Mouse (Mus musculus) ZHBTc4 (cell line): ENCODE results near the gene Oit1.
A peak's percentile ranks its signal among the peaks of the same experiment; 100 is the strongest.

Experiments used
- DNase-seq: peaks from one replicate; pipeline ENCODE4 v3.0.0-alpha.2; 2011; ENCODE audit warnings: low read depth, low spot score

The Oit1 gene

GRCm38 (mm10) chr14:8378685-8379313, at the start of gene Oit1:
TSS of gene Oit1 (minus strand) at chr14:8378754.
- no peak for DNase-seq

GRCm38 (mm10) chr14:8422833-8423232, 44.3 kb upstream of the Oit1 start:
- no peak for DNase-seq

- no peak for DNase-seq
Measured at GRCm38 (mm10) chr14:8421199-8421787, 42.7 kb upstream of the Oit1 start.

DNA sequence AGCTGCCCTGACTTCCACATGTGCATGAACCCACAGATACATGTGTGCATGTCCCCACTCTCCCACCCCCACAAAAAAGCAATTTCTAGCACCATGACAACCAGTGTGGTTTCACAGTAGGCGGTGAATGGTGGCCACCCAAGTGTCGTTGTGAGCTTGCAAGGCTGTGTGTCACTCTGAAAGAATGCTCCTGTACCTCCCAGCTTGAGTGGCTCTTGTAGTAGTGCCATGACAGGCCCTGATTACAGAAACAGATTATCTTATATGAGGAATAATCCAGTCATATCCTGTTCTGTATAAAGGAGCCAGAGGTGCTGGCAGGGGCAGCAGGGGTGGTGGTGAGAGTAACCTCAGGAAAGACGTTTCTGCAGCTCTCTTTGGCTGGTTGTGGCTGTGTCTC, 40.1 kb upstream of the Oit1 start:
- DNase-seq: no peak

DNA sequence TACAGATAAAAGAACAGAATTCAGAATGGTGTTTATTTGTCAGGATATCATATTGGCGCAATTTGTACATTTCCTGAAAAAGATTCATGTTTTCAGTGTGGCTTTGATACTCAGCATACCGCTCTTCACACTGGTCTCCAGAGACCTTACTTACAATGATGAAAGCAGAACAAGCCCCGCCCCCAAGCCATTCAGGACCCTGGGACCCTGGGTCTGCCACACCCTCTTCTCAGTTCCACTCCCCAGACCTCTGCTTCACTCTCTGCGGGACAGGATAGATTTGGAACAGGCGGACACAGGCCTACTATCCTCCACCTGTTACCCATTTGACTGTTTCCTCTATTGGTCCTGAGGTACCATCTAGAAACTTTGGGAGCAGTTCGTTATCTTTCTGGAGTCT, 27.4 kb upstream of the Oit1 start:
- DNase-seq: peak; percentile 87

DNA sequence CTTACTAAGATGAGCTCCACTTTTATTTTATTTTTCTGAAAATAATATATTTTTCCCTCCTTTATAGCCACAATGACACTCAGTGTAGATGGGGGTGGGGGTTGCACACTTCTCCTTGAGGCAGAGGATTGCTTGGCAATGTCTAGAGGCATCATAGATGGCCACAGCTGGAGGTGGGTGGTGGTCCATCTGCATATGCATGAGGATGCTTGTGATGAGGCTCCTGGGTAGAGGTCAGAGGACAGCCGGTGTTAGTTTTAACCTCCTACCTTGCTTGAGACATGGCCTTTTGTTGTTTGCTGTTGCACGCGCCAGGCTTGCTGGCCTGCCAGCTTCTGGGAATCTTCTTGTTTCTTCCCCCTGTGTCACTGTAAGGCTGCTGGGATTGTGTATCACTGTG, 24.8 kb upstream of the Oit1 start:
- peak; percentile 91 for DNase-seq

- DNase-seq: no peak
Measured at GRCm38 (mm10) chr14:8398507-8398906, 20.0 kb upstream of the Oit1 start.

- no peak for DNase-seq
Measured at GRCm38 (mm10) chr14:8395690-8396287, 17.2 kb upstream of the Oit1 start.

- no peak for DNase-seq
Measured at GRCm38 (mm10) chr14:8392181-8392825, 13.7 kb upstream of the Oit1 start.

- no peak for DNase-seq
Measured at GRCm38 (mm10) chr14:8369394-8369793, 9.2 kb downstream of the Oit1 start.

GRCm38 (mm10) chr14:8368900-8369299, 9.7 kb downstream of the Oit1 start:
- DNase-seq: no peak

DNA sequence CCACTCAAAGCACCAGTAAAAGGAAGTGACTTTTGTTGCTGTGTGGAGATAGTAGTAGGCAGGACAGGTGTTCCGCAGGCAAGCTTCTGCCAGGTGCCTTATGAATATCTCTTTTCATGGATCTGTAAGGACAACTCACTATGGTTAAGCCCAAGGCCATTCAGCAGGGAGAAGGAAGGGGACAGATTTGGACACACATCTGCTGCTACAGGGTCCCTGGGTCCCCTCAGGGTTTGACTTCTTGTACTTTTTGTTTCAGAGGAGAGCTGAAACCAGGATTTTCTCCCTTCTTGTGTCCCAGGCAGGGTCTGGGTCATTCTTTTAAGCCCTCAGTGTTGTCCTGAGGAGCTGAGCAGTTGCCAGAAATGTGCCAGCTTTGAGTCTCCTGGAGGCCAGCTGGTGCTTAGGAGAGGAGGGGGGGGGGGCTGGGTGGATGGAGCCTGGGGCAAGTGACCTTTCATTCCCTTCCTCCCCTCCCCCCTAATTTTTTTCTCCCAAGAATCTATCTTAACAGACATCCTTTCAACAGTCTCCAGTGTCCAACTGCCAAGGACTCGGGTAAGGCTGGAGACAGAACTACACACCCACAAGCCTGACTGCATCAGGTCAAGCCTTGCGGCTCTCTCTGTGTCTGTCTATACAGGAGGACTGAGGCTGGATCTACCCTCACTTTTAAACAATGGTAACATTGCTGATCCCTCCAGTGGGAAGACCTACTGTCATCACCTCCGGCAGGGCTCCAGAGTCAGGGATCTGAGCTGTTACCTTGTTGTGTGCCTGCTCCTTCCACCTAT, 10.6 kb downstream of the Oit1 start:
- DNase-seq: no peak

DNA sequence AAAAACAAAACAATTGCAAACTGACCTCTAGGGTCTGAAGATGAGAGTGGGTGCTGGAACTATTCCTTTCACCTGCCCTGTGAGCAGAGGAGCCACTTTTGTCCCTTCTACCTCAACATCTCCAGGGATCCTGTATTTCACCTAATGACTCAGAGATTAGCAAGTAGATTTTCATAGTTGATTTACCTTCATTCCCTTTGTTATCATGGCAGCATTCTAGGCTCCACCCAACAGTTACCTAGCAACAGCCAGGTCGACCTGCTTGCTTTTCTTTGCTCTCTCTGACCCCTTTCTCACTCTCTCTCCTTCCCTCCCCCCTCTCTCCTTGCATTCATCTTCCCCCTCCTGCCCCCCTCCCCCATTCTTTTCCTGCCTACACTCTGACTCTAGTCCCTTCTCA, 11.4 kb downstream of the Oit1 start:
- peak; percentile 52 for DNase-seq

GRCm38 (mm10) chr14:8365833-8366232, 12.7 kb downstream of the Oit1 start:
- no peak for DNase-seq

- peak; percentile 43 for DNase-seq
Measured at GRCm38 (mm10) chr14:8356836-8357235, 21.7 kb downstream of the Oit1 start.

GRCm38 (mm10) chr14:8355999-8356501, 22.5 kb downstream of the Oit1 start:
- peak; percentile 86 for DNase-seq

GRCm38 (mm10) chr14:8348927-8349326, 29.6 kb downstream of the Oit1 start:
- no peak for DNase-seq

DNA sequence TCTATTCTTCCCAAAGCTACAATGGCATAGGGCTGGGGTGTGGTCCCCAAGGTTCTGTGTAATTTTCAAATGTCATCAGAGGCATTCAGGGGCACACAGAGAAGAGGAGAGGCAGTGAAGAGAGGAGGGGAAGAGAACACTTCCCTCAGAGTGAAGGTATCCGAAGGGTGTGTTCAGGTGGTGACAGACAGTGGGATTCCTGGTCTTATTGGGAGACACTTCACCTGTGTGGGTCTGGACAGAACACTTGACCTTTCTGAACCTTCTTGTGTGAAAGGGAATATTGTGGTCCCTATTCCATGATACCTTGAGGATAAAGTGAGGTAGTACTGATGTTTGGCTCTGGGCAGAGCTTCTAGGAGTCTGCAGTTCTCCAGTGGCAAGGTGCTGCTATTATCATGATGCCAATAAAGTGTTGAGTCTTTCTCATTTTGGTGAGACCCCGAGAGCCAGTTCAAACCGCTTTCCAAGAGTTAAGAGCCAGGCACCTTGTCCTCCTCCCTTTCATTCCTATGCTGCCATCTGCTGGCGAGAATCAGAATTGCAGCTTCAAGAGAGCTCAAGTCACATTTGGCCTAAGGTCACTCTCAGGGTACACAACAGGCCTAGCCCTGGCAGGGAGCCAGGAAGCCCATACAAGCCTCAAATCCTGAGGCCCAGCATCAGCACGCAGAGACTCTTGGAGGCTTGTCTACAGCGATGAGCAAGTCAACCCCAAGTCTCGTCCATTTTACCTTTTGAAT, 32.1 kb downstream of the Oit1 start:
- peak; percentile 93 for DNase-seq

DNA sequence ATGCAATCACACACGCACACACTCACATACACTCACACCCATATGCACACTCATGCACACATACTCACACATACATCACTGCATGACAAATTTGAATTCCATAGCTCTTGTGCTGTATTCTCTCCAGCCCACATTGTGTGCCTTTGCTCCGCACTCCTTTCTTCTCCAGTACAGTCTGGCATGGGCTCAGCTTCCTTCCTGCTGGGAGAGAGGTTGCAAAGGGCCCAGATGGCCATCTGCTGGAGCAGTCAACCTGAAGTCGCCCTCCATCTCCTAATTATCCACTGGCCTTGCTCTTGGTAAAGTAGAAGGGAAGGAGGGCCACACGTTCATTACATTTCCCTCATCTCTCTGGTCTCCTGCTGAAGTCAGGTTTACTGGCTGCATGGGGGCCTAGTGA, 33.0 kb downstream of the Oit1 start:
- DNase-seq: no peak

DNA sequence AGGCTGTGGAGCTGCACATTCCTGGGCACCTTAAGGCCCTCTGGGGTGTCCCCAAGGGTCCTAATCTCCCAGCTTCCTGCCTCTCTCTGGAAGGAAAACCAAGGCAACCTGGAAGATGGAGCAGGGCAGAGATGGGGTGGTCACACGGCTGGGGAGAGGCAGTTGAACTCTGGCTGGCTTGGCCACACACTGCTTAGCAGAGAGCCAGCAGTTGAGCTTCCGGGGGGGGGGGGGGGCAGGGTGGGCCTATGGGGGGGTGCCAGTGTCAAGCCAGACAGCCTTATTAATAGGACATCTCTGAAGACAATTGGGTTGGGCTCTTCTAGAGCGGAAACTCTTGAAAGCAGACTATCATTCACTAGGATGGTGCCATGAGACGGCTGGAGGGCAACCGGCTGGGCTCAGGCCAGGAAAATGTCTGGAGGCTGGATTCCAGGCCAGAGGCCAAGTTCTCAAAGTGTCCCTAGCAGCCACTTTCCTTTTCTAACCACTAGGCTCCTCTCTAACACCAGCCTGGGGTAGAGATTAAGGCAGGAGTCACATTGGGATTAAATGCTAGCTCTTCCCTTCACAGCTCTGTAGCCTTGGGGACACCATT, 35.9 kb downstream of the Oit1 start:
- no peak for DNase-seq

GRCm38 (mm10) chr14:8340226-8340625, 38.3 kb downstream of the Oit1 start:
- DNase-seq: no peak
